Mouse (Mus musculus) cerebellum, adult 2 months (tissue): ENCODE data around the gene Snapc3.

Source experiments
- CTCF ChIP-seq: fragments of 200-500 bp; IDR thresholded peaks from 2 replicates; pipeline ENCODE4 v1.5.1; 2011; ENCODE audit warnings: low read depth, mild to moderate bottlenecking, control low read depth, low read length, moderate library complexity, borderline replicate concordance; ENCODE audit not compliant: insufficient read depth
- POLR2A ChIP-seq: fragments of 200-500 bp; IDR thresholded peaks from 2 replicates; pipeline ENCODE4 v1.6.1; 2011; ENCODE audit warnings: low read length, control low read depth, borderline replicate concordance; ENCODE audit not compliant: insufficient read depth

GRCm38 (mm10) chr4:83380266-83380665, 37.3 kb upstream of the Snapc3 start:
- TF ChIP-seq CTCF = no peak
- TF ChIP-seq POLR2A = no peak
